Mouse (Mus musculus) intestine, embryonic 16.5 days (tissue): ENCODE data around the gene 1700006A11Rik. TPM values are rescaled to one million over a fixed set of nuclear protein-coding genes. Genes with fewer than 3 reads are reported as not detected.
"Not testable (repeated sequence)": the region's sequence is repeated elsewhere in the genome, so short reads cannot be mapped to it uniquely, and the experiment has no call there.

Experiments used
- ATAC-seq: fragments of 200-750 bp; cut with Nextera tagmentation; 2 replicates; pipeline ENCODE4 v1.8.0; 2017; ENCODE audit warnings: moderate TSS enrichment, moderate library complexity
- H3K27ac ChIP-seq: fragments of 300-500 bp; sonication (generic); 2 replicates; pipeline ENCODE4 v1.5.1; 2014; ENCODE audit warnings: mild to moderate bottlenecking, low read length
- H3K27me3 ChIP-seq: fragments of 300-500 bp; sonication (generic); replicated peaks from 2 replicates; pipeline ENCODE4 v1.6.1; 2014; ENCODE audit warnings: low read length, control low read depth, mixed read lengths; ENCODE audit not compliant: control insufficient read depth, insufficient read depth
- H3K36me3 ChIP-seq: fragments of 300-500 bp; sonication (generic); 2 replicates; pipeline ENCODE4 v1.6.1; 2014; ENCODE audit warnings: low read length, control low read depth; ENCODE audit not compliant: control insufficient read depth, insufficient read depth
- H3K4me1 ChIP-seq: fragments of 300-500 bp; sonication (generic); 2 replicates; pipeline ENCODE4 v1.6.1; 2014; ENCODE audit warnings: low read length, control low read depth, mixed read lengths; ENCODE audit not compliant: control insufficient read depth, insufficient read depth
- H3K4me2 ChIP-seq: fragments of 300-500 bp; sonication (generic); 2 replicates; pipeline ENCODE4 v1.6.1; 2014; ENCODE audit warnings: low read depth, low read length, control low read depth
- H3K4me3 ChIP-seq: fragments of 300-500 bp; sonication (generic); 2 replicates; pipeline ENCODE4 v1.5.1; 2014; ENCODE audit warnings: mild to moderate bottlenecking, low read length
- H3K9ac ChIP-seq: fragments of 300-500 bp; sonication (generic); 2 replicates; pipeline ENCODE4 v1.6.1; 2014; ENCODE audit warnings: low read depth, low read length
- H3K9me3 ChIP-seq: fragments of 300-500 bp; sonication (generic); 2 replicates; pipeline ENCODE4 v1.6.1; 2016; ENCODE audit warnings: low read length, control low read depth; ENCODE audit not compliant: control insufficient read depth
- WGBS: fragments of 180-500 bp; shearing (Covaris S2); extraction: QIAGEN DNeasy Blood & Tissue Kit; methylation state at CpG from one replicate; pipeline ENCODE4 v1.1.7; 2014; 5-methylcytosine and 5-hydroxymethylcytosine counted together
- polyA plus RNA-seq: library from polyadenylated mRNA; unstranded; fragments of >200 nt; fragmentation: Nextera tagmentation; extraction: Ambion mirVana; gene quantifications from 2 replicates; pipeline ENCODE4 v1.2.1, GENCODE M21; 2015

The 1700006A11Rik gene
- not detected in 2 replicates for polyA plus RNA-seq

DNA sequence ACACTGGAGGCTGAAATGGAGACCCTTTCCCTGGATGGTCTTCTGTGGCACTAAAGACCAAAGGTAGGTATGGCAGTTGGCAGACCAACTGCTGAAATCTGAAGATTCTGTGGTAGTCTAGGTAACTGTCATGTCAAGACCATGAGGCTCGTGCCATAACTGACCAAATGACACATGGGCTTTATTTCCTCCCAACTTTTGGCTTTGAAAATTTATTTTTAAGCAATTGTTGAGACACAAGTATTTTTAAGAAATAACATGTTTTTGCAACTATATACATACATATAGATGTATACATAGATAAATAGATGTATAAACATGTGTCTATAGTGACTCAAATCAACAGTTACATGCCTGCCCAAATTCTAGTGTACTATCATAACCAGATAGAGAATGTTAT lies at the start of gene 1700006A11Rik:
Gene 1700006A11Rik (minus strand): TSS at position 101 of the 400 bp plus-strand sequence.
- no peaks in the 10 kb centered on the region for H3K36me3 ChIP-seq
- H3K4me1 ChIP-seq: no peaks in the 10 kb centered on the region
- H3K27ac ChIP-seq: no peak within 1 kb of the TSS
- ATAC-seq: no peak
- no peak within 1 kb of the TSS for H3K4me2 ChIP-seq
- no peaks in the 10 kb centered on the region for H3K9me3 ChIP-seq
- H3K27me3 ChIP-seq: no peaks in the 10 kb centered on the region
- H3K4me3 ChIP-seq: no peak within 1 kb of the TSS
- WGBS: 80% methylated on average over 1 of the region's 1 CpGs
- no peak within 1 kb of the TSS for H3K9ac ChIP-seq

DNA sequence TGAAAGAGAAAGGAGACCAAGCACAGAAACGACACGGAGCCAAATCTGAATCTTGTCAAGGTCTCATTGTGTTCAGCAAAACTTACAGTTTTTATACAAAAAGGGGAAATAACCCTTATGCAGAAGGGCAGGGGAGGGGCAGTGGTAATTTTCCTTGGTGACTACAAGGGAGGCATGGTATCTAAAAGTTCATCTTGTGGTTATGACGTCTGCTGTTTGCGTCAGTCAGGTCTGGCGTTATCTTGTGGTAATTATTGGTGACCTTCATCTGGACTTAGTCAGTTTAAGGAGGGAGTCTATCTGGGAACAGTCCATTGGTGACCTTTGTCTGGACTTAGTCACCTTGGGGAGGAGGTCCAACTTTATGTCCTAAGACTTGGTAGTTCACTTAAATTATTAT lies 48.5 kb upstream of the 1700006A11Rik start:
- H3K4me1 ChIP-seq, H3K36me3 ChIP-seq, ATAC-seq, H3K4me3 ChIP-seq, H3K4me2 ChIP-seq, H3K27ac ChIP-seq, H3K9ac ChIP-seq, H3K27me3 ChIP-seq, H3K9me3 ChIP-seq: not testable (repeated sequence)
- WGBS: 72% methylated on average over 5 of the region's 5 CpGs

DNA sequence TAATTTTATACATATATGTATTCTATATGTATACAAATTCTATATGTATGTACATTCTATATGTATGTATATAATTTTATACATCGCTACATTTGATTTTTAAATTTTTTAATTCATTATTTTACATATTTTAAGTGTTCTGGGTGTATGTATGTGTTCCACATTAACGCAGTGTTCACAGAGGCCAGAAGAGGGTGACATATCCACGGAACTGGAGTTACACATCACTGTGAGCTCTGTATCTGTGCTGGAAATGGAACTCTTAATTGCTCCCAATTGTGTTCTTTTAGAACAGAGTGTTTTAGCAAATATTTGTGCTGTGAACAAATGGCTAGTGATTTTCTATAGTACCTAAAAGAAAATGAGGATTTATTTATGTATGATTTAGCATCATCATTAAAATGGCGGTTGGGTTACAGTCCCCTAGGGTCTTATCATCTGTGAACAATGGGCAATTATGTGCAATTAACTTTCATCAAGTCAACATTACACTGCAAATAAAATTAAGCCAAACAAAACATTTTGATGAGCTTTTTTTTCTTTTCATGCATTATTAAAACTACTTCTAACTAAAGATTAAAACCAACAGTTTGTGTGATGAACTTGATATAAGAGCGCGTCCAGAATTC lies 40.4 kb upstream of the 1700006A11Rik start:
- Histone ChIP-seq H3K4me1 (no peaks in the 10 kb centered on the region), H3K27ac (no peak overlapping the region), H3K36me3 (no peaks in the 10 kb centered on the region), H3K27me3 (no peaks in the 10 kb centered on the region), H3K9me3 (no peaks in the 10 kb centered on the region), H3K9ac (no peak overlapping the region), H3K4me3 (no peak overlapping the region), H3K4me2 (no peak overlapping the region)
- no peak for ATAC-seq
- WGBS: 84% methylated on average over 6 of the region's 6 CpGs

DNA sequence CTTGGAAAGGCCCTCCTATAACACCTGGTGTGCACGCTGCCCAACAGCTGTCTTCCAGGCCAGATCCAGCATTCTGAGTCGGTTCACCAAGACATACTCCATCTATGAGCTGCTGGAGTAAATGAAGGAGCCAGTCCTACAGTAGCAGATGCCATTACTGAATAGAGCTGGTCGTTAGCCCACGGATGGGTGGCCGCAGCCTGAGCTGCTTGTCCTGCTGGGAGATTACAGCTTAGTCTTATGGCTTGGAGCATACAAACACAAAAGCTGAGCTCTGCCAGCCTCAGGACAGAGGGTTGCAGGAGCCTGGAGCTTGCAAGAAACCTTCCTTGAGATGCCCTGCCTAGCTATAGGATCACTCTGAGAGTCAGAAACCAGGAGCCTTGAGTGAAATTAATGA lies 33.6 kb downstream of the 1700006A11Rik start:
- Histone ChIP-seq H3K27ac (no peak overlapping the region), H3K4me1 (no peaks in the 10 kb centered on the region), H3K9ac (no peak overlapping the region), H3K4me2 (no peak overlapping the region), H3K9me3 (no peaks in the 10 kb centered on the region), H3K27me3 (no peaks in the 10 kb centered on the region), H3K4me3 (no peak overlapping the region), H3K36me3 (no peaks in the 10 kb centered on the region)
- 75% methylated on average over 5 of the region's 5 CpGs for WGBS
- no peak for ATAC-seq

DNA sequence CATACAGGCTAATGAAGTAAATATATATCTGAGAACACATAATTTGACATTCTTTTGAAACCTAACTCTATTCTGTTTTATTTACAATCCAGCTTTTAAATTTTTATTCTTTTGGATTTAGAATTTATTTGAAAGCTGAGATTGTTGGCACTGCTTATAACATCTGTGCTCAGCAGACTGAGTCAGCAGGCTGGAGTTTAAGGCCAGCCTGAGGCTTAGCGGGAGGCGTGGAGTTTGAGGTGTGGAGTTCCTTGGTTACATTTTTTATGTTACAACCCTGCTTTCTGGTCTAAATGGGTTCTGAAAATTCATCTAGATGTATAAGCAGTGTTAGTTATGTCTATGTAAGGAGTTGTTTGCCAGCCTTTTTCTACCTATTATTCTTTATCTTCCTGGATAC lies 35.7 kb downstream of the 1700006A11Rik start:
- ATAC-seq: no peak
- Histone ChIP-seq H3K4me1 (no peaks in the 10 kb centered on the region), H3K9ac (no peak overlapping the region), H3K36me3 (no peaks in the 10 kb centered on the region), H3K4me2 (no peak overlapping the region), H3K9me3 (no peaks in the 10 kb centered on the region), H3K4me3 (no peak overlapping the region), H3K27me3 (no peaks in the 10 kb centered on the region), H3K27ac (no peak overlapping the region)
- 85% methylated on average over 2 of the region's 2 CpGs for WGBS

DNA sequence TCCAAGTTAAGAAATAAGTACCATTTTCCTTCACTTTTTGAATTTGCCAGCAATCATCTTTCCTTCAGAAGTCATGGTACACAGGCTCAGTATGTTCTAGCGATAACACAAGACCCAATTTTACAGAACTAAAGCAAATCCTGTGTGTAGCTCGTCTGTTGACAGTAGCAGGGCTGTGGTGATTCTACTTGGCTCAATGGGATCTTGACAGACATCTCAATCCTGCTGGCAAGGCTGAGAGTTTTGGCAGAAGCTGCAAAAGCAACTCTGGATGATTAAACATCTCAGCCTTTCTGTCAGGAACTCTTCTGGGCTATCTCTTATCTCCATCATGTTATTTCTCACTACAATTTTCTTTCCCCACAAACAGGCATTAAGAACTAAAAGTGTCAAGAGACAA lies 36.2 kb downstream of the 1700006A11Rik start:
- Histone ChIP-seq H3K4me1 (no peaks in the 10 kb centered on the region), H3K27me3 (no peaks in the 10 kb centered on the region), H3K9ac (no peak overlapping the region), H3K4me3 (no peak overlapping the region), H3K9me3 (no peaks in the 10 kb centered on the region), H3K27ac (no peak overlapping the region), H3K4me2 (no peak overlapping the region), H3K36me3 (no peaks in the 10 kb centered on the region)
- ATAC-seq: no peak
- 62% methylated on average over 2 of the region's 2 CpGs for WGBS

DNA sequence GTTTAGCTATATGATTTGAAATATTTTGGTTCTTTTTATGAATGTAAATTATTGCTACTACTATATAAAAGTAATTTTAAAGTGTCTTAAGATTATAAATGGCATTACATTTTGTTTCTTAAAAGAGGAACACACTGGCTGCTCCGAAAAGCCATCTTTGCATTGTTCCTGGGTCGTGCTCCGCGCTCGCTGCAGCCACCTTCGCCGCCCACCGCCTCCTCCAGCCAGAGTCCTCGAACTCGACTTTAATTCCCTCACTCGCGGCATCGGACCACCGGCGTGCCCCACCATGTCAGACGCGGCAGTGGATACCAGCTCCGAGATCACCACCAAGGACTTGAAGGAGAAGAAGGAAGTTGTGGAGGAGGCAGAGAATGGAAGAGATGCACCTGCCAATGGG lies 40.5 kb downstream of the 1700006A11Rik start:
- H3K27ac ChIP-seq, H3K4me1 ChIP-seq, H3K4me3 ChIP-seq, H3K9me3 ChIP-seq, H3K9ac ChIP-seq, ATAC-seq, H3K36me3 ChIP-seq, H3K27me3 ChIP-seq, H3K4me2 ChIP-seq: not testable (repeated sequence)
- WGBS: 87% methylated on average over 18 of the region's 18 CpGs

DNA sequence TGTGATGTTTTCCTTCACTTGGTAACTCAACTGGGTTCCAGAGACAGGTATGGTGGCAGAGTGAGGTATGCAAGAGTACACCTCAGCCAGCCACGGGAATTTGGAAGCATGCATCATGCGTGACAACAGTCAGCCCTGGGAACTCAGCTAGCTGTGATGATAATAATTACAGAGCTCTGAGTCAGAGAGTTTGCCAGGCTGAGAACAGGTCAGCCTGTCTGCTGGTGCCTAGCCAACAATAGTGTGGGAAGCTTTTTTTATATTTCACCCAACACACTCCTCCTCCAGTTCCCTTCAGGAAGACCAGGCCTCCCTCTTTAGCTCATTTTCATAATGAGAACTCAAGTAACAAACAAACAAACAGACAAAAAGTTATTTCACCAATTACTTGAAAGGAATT lies 53.8 kb downstream of the 1700006A11Rik start:
- Histone ChIP-seq H3K9ac (no peak overlapping the region), H3K27me3 (no peaks in the 10 kb centered on the region), H3K9me3 (no peaks in the 10 kb centered on the region), H3K4me1 (no peaks in the 10 kb centered on the region), H3K36me3 (no peaks in the 10 kb centered on the region), H3K27ac (no peak overlapping the region), H3K4me3 (no peak overlapping the region), H3K4me2 (no peak overlapping the region)
- no peak for ATAC-seq
- WGBS: 88% methylated on average over 2 of the region's 2 CpGs

DNA sequence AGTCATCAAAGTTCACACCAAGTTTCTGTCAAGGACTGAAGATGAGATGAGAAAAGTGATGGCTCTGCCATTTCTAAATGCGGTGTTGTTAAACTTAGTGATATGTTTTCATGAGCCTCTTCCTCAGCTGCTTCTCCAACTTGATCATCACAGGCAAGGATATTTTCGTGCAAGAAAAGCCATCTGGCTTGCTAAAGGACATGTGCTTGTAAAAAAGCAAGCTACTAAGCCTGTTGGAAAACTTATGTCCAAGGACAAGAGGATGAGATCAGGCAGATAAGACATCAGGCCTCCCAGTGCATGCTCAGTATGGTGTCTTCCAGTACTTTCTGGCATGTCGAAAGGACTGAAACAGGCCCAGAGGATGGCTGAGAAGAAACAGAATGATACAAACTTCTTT lies 68.3 kb downstream of the 1700006A11Rik start:
- Histone ChIP-seq H3K4me1 (no peaks in the 10 kb centered on the region), H3K27ac (no peak overlapping the region), H3K4me3 (no peak overlapping the region), H3K9me3 (no peaks in the 10 kb centered on the region), H3K27me3 (no peaks in the 10 kb centered on the region), H3K4me2 (no peak overlapping the region), H3K36me3 (no peaks in the 10 kb centered on the region), H3K9ac (no peak overlapping the region)
- no peak for ATAC-seq
- WGBS: 88% methylated on average over 3 of the region's 3 CpGs
